Comparison of ENCODE assay signal across 25 mouse cellular contexts in the genomic region with DNA sequence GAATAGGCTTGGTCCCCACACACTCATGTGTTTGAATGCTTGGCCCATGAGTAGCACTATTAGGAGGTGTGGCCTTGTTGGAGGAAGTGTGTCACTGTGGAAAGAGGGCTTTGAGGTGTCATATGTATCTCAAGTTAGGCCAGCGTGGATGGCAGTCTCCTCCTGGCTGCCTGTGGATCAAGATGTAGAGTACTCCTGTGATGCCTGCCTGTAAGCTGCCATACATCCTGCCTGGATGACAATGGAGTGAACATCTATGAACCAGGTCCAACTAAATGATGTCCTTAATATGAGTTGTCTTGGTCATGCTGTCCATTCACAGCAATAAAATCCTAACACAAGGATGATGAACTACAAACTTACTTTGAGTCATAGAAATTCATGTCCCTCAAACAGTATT.
A peak's percentile ranks its signal among the peaks of the same experiment; 100 is the strongest.
DNase-seq lines count a peak whose midpoint lies in the region; ATAC-seq and TF ChIP-seq lines count a peak whose summit lies in the region.
"Had no signal": no experiment of that assay in that cellular context is flagged by ENCODE, and none has a peak within 500 bp of the region (broad histone marks: within the 10 kb centered on the region; RNA-seq: fewer than 3 reads in every experiment).

No protein-coding gene starts in this region.

- peak; percentile 54; the same call in 1 of the 2 replicates for TF ChIP-seq POLR2A in embryonic fibroblast, embryonic 13.5 days (IDR thresholded peaks at IDR 0.05; ENCODE audit: low read depth, low read length)

- TF ChIP-seq CTCF in embryonic fibroblast, embryonic 13.5 days (IDR thresholded peaks at IDR 0.05; ENCODE audit: borderline replicate concordance, insufficient read depth, low read length), result no peak

- H3K36me3 ChIP-seq in megakaryocyte, embryonic 14.5 days (replicated peaks; ENCODE audit: low read length), result peaks cover 95% of the 10 kb centered on the region
- H3K36me3 ChIP-seq in forebrain, embryonic 16.5 days (ENCODE audit: control insufficient read depth, insufficient read depth), result peaks cover 29% of the 10 kb centered on the region

- H3K9ac ChIP-seq in forebrain, embryonic 16.5 days (replicated peaks; ENCODE audit: low read depth, low read length), result no peak overlapping the region
- H3K9ac ChIP-seq: embryonic facial prominence, embryonic 13.5 days; embryonic facial prominence, embryonic 15.5 days; forebrain, embryonic 13.5 days; forebrain, embryonic 15.5 days had no signal

- no peaks in the 10 kb centered on the region for H3K9me3 ChIP-seq in megakaryocyte, embryonic 14.5 days
- no peaks in the 10 kb centered on the region for H3K9me3 ChIP-seq in forebrain, embryonic 16.5 days (ENCODE audit: control insufficient read depth, low read length)
- H3K9me3 ChIP-seq: embryonic facial prominence, embryonic 13.5 days; embryonic facial prominence, embryonic 15.5 days; forebrain, embryonic 13.5 days; forebrain, embryonic 15.5 days; G1E had no signal

- peak overlapping the region; percentile 3 for H3K4me3 ChIP-seq in megakaryocyte, embryonic 14.5 days (replicated peaks)
- H3K4me3 ChIP-seq in embryonic fibroblast, embryonic 13.5 days (ENCODE audit: insufficient read depth, low read length), result no peak overlapping the region
- H3K4me3 ChIP-seq in forebrain, embryonic 16.5 days (replicated peaks; ENCODE audit: low read length), result no peak overlapping the region
- H3K4me3 ChIP-seq: embryonic facial prominence, embryonic 13.5 days; embryonic facial prominence, embryonic 15.5 days; forebrain, embryonic 13.5 days; forebrain, embryonic 15.5 days had no signal

- DNase-seq in adrenal gland, adult 2 months, result peak; percentile 59
- no peak for DNase-seq in adrenal gland, postnatal 36 days
- peak; percentile 54 for DNase-seq in Muller cell, postnatal 12 days (ENCODE audit: inconsistent ontology term)
- no peak for DNase-seq in right cerebral cortex, postnatal 36 days (ENCODE audit: low spot score in 2 of 2)
- DNase-seq: adrenal gland, postnatal 10 days; B cell, adult 2 months; cerebellum, adult 11-12 months; cerebellum, adult 2 months; cerebellum, adult 9-11 months; cerebellum, postnatal 14 days; cerebellum, postnatal 36 days; embryo, embryonic 11 days had no signal

- no peak overlapping the region for H3K4me2 ChIP-seq in forebrain, embryonic 16.5 days (ENCODE audit: low read length)
- H3K4me2 ChIP-seq: embryonic facial prominence, embryonic 13.5 days; embryonic facial prominence, embryonic 15.5 days; forebrain, embryonic 13.5 days; forebrain, embryonic 15.5 days had no signal

- H3K27me3 ChIP-seq in megakaryocyte, embryonic 14.5 days (replicated peaks), result no peaks in the 10 kb centered on the region
- H3K27me3 ChIP-seq in forebrain, embryonic 16.5 days (replicated peaks; ENCODE audit: control insufficient read depth, insufficient read depth, low read length), result no peaks in the 10 kb centered on the region
- H3K27me3 ChIP-seq: CH12.LX; embryonic facial prominence, embryonic 13.5 days; embryonic facial prominence, embryonic 15.5 days; forebrain, embryonic 13.5 days; forebrain, embryonic 15.5 days; Patski had no signal

- 93% methylated on average over 1 of the region's 1 CpGs for WGBS in forebrain, embryonic 16.5 days

- peaks cover 11% of the 10 kb centered on the region for H3K4me1 ChIP-seq in megakaryocyte, embryonic 14.5 days
- H3K4me1 ChIP-seq in embryonic fibroblast, embryonic 13.5 days (ENCODE audit: control insufficient read depth, insufficient read depth, low read length), result peaks cover 8% of the 10 kb centered on the region
- no peaks in the 10 kb centered on the region for H3K4me1 ChIP-seq in forebrain, embryonic 16.5 days (replicated peaks; ENCODE audit: control insufficient read depth, insufficient read depth, low read length)
- H3K4me1 ChIP-seq: embryonic facial prominence, embryonic 13.5 days; embryonic facial prominence, embryonic 15.5 days; forebrain, embryonic 13.5 days; forebrain, embryonic 15.5 days had no signal

- no peak for ATAC-seq in megakaryocyte, adult 5-6 weeks (ENCODE audit: poor library complexity, severe bottlenecking)
- no peak for ATAC-seq in forebrain, embryonic 16.5 days
- ATAC-seq: activated CD4-positive, CD25-positive, alpha-beta regulatory T cell, adult 4 months; CD4-positive, CD25-positive, alpha-beta regulatory T cell, adult 4 months; forebrain, embryonic 13.5 days; forebrain, embryonic 15.5 days; Patski had no signal

- H3K27ac ChIP-seq in embryonic fibroblast, embryonic 13.5 days (ENCODE audit: insufficient read depth, low read length), result peak overlapping the region; percentile 24; the same call in 1 of the 2 replicates
- no peak overlapping the region for H3K27ac ChIP-seq in forebrain, embryonic 16.5 days (ENCODE audit: low read length)
- H3K27ac ChIP-seq: embryonic facial prominence, embryonic 13.5 days; embryonic facial prominence, embryonic 15.5 days; forebrain, embryonic 13.5 days; forebrain, embryonic 15.5 days had no signal

Comparison
In these comparisons a context has a peak if more than half of its experiments do, and no peak if none do; other contexts are left out.
1. DNase-seq: peak in adrenal gland, adult 2 months (single experiment) and Muller cell, postnatal 12 days (single experiment); none in adrenal gland, postnatal 36 days (0 of 2) and right cerebral cortex, postnatal 36 days (0 of 2).